Mouse (Mus musculus) left cerebral cortex, adult 9 months (tissue): ENCODE measurements around the gene R3hdm2.
A peak's percentile ranks its signal among the peaks of the same experiment; 100 is the strongest.

Experiments used
- DNase-seq, 2 experiments: peaks; one replicate each; pipeline ENCODE4 v3.0.0; 2022; ENCODE audit warnings: low spot score in 2 of 2

R3hdm2 gene

GRCm38 (mm10) chr10:127353909-127354895 is 25.9 kb upstream of the R3hdm2 start, which contains the start of gene Inhbe:
Gene Inhbe, minus strand, starts transcription at chr10:127354411.
- DNase-seq: peak; percentile 85 to 90

- DNase-seq: no peak
These were observed 24.8 kb upstream of the R3hdm2 start for GRCm38 (mm10) chr10:127355336-127355735.

GRCm38 (mm10) chr10:127360714-127361113 is 19.4 kb upstream of the R3hdm2 start:
- DNase-seq: no peak

- DNase-seq: no peak
These were observed 13.0 kb upstream of the R3hdm2 start for GRCm38 (mm10) chr10:127367116-127367515.

GRCm38 (mm10) chr10:127368273-127368672 is 11.9 kb upstream of the R3hdm2 start:
- no peak for DNase-seq

- DNase-seq: no peak
These were observed 10.0 kb upstream of the R3hdm2 start, which contains the start of gene Inhbc for GRCm38 (mm10) chr10:127369834-127370820. Gene Inhbc, minus strand, starts transcription at chr10:127370431.

- DNase-seq: no peak
These were observed 9.1 kb upstream of the R3hdm2 start for GRCm38 (mm10) chr10:127371023-127371422.

- no peak for DNase-seq
These were observed 2.4 kb upstream of the R3hdm2 start for GRCm38 (mm10) chr10:127377700-127378099.

GRCm38 (mm10) chr10:127379654-127380053 is 473 bp upstream of the R3hdm2 start:
- DNase-seq: no peak

- DNase-seq: peak in 1 of 2 experiments; percentile 13
These were observed 928 bp downstream of the R3hdm2 start for GRCm38 (mm10) chr10:127380767-127381742.

- no peak for DNase-seq
These were observed 1.6 kb downstream of the R3hdm2 start for GRCm38 (mm10) chr10:127381743-127382134.

GRCm38 (mm10) chr10:127391774-127392173 is 11.6 kb downstream of the R3hdm2 start:
- no peak for DNase-seq

GRCm38 (mm10) chr10:127404701-127405100 is 24.6 kb downstream of the R3hdm2 start:
- DNase-seq: no peak

GRCm38 (mm10) chr10:127407391-127407790 is 27.3 kb downstream of the R3hdm2 start:
- DNase-seq: no peak

- no peak for DNase-seq
These were observed 32.0 kb downstream of the R3hdm2 start for GRCm38 (mm10) chr10:127412101-127412500.

GRCm38 (mm10) chr10:127412776-127413175 is 32.6 kb downstream of the R3hdm2 start:
- no peak for DNase-seq

- DNase-seq: no peak
These were observed 33.5 kb downstream of the R3hdm2 start for GRCm38 (mm10) chr10:127413585-127413984.

GRCm38 (mm10) chr10:127414141-127414540 is 34.0 kb downstream of the R3hdm2 start:
- DNase-seq: no peak

GRCm38 (mm10) chr10:127420131-127420530 is 40.0 kb downstream of the R3hdm2 start:
- DNase-seq: no peak

GRCm38 (mm10) chr10:127420676-127421353 is 40.7 kb downstream of the R3hdm2 start:
- DNase-seq: peak; percentile 42 to 69
